Mouse (Mus musculus): ENCODE measurements around the gene Defb13.
"Not testable (repeated sequence)": the region's sequence is repeated elsewhere in the genome, so short reads cannot be mapped to it uniquely, and the experiment has no call there.

The Defb13 gene

GRCm38 (mm10) chr8:21946462-21946861 lies at the start of gene Defb13:
Gene Defb13, plus strand, starts transcription at chr8:21946762.
- DNase-seq (ENCODE audit: low spot score): no peak

GRCm38 (mm10) chr8:21906290-21906689 lies 40.3 kb upstream of the Defb13 start, which contains the start of gene Defb11:
Gene Defb11, minus strand, starts transcription at chr8:21906412.
- DNase-seq (ENCODE audit: low spot score): not testable (repeated sequence)

GRCm38 (mm10) chr8:21911931-21912330 lies 34.6 kb upstream of the Defb13 start:
- no peak for DNase-seq (ENCODE audit: low spot score)

GRCm38 (mm10) chr8:21912554-21912953 lies 34.0 kb upstream of the Defb13 start:
- no peak for DNase-seq (ENCODE audit: low spot score)

GRCm38 (mm10) chr8:21915625-21916024 lies 30.9 kb upstream of the Defb13 start:
- peak; percentile 8 for DNase-seq (ENCODE audit: low spot score)

- not testable (repeated sequence) for DNase-seq (ENCODE audit: low spot score)
Measured at GRCm38 (mm10) chr8:21930754-21931153, 15.8 kb upstream of the Defb13 start.

GRCm38 (mm10) chr8:21932610-21933009 lies 14.0 kb upstream of the Defb13 start, which contains the start of gene Defb15:
Gene Defb15, minus strand, starts transcription at chr8:21932710.
- DNase-seq (ENCODE audit: low spot score): no peak

GRCm38 (mm10) chr8:21938052-21938451 lies 8.5 kb upstream of the Defb13 start, which contains the start of gene Defb35:
Gene Defb35, plus strand, starts transcription at chr8:21938352.
- not testable (repeated sequence) for DNase-seq (ENCODE audit: low spot score)

GRCm38 (mm10) chr8:21947311-21948017 lies 902 bp downstream of the Defb13 start:
- no peak for DNase-seq (ENCODE audit: low spot score)

GRCm38 (mm10) chr8:21955321-21955720 lies 8.8 kb downstream of the Defb13 start:
- peak; percentile 45 for DNase-seq (ENCODE audit: low spot score)

GRCm38 (mm10) chr8:21956336-21956735 lies 9.8 kb downstream of the Defb13 start:
- no peak for DNase-seq (ENCODE audit: low spot score)

GRCm38 (mm10) chr8:21958414-21958813 lies 11.9 kb downstream of the Defb13 start, which contains the start of gene Fam90a1a:
Gene Fam90a1a, plus strand, starts transcription at chr8:21958714.
- DNase-seq (ENCODE audit: low spot score): no peak

GRCm38 (mm10) chr8:21966646-21967045 lies 20.1 kb downstream of the Defb13 start:
- DNase-seq (ENCODE audit: low spot score): no peak

- no peak for DNase-seq (ENCODE audit: low spot score)
Measured at GRCm38 (mm10) chr8:21969475-21969874, 22.9 kb downstream of the Defb13 start, which contains the start of gene Ccdc70. Gene Ccdc70, plus strand, starts transcription at chr8:21969775.

- DNase-seq (ENCODE audit: low spot score): peak; percentile 35
Measured at GRCm38 (mm10) chr8:21978193-21978592, 31.6 kb downstream of the Defb13 start.

- DNase-seq (ENCODE audit: low spot score): peak; percentile 27
Measured at GRCm38 (mm10) chr8:21981664-21982337, 35.2 kb downstream of the Defb13 start.

- DNase-seq (ENCODE audit: low spot score): peak; percentile 68
Measured at GRCm38 (mm10) chr8:21992184-21992583, 45.6 kb downstream of the Defb13 start.

- no peak for DNase-seq (ENCODE audit: low spot score)
Measured at GRCm38 (mm10) chr8:21995181-21995580, 48.6 kb downstream of the Defb13 start.
